Mouse (Mus musculus): Measurements from ENCODE around the gene Thegl.

DNA sequence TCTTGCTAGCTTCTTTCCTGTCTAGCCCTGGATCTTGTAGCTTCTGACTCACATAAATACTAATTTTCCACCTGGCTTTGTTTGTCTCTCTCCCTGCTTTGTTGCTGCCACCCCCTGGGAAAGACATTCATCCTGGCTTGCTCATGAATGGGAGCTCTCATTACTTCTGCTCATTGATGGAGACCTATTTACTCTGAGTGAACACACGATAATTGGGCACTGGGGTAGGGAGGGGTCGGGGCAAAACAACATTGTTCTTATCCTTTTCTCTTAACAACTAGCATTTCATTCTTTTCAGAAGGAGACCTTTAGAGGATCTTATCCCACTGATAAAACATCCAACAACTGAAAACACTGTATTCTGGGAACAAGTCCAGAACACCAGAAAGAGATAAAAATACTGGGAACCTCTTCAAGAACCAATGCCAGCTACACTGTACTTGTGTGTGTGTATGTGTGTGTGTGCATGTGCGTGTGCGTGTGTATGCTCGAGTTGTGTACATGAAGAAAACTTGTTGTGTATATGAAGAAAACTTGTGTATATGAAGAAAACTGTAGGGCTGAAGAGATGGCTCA is 74.8 kb downstream of the Thegl start:
- TF ChIP-seq GATA1 (IDR thresholded peaks at IDR 0.05; ENCODE audit: low read length): no peak
- no peak for TF ChIP-seq TAL1 (IDR thresholded peaks at IDR 0.05; ENCODE audit: low read length)

All from erythroblast, embryonic 14.5 days (primary cell).